Mouse (Mus musculus) kidney, adult 2 months (tissue): ENCODE measurements around the gene Fzd9.

Experiments used
- CTCF ChIP-seq: fragments of 200-500 bp; conservative IDR thresholded peaks from 2 replicates; pipeline ENCODE4 v1.5.1; 2011; ENCODE audit warnings: low read depth, mild to moderate bottlenecking, control low read depth, low read length, moderate library complexity, mixed read lengths; ENCODE audit not compliant: insufficient read depth, insufficient read length
- POLR2A ChIP-seq: fragments of 200-500 bp; IDR thresholded peaks from one replicate; pipeline ENCODE4 v1.6.1; 2011; ENCODE audit warnings: low read depth, low read length, control low read depth

- TF ChIP-seq POLR2A (no peak), CTCF (no peak)
Observed at GRCm38 (mm10) chr5:135286926-135287325, 35.9 kb upstream of the Fzd9 start.
